Mouse (Mus musculus): ENCODE measurements around the gene Orc3. TPM values are rescaled to one million over a fixed set of nuclear protein-coding genes. Genes with fewer than 3 reads are reported as not detected.
"Not testable (repeated sequence)": the region's sequence is repeated elsewhere in the genome, so short reads cannot be mapped to it uniquely, and the experiment has no call there.

Gene Orc3
- polyA plus RNA-seq, 1 experiment from 2014 or later: 82.5 TPM

DNA sequence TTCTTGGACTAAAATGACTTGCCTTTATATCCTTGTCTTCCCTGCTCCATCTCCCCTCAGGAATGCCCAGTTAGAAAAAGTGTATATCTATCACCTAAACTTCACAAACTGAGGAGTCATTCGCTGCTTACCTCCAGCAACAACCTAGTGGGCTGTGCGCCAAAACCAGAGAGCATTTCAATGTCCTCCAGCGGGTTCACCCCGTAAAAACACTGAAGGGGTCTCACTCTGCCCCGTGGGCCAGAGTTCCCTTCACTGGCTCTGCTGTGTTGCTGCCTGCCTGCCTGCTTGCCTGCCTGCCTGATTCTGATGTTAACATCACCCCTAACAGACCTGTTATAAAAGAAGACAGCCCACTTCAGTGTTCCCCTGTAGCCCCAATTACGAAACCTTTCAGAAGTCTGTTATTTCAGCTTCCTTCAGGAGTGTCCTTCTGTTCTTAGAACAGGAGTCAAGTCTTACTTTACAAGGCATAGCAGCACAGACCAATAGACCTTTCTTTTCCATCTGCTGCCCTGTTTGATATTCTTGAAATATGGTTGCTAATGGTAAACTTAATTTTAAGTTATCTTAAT, 1.1 kb downstream of the Orc3 start:
- 62% methylated on average over 6 of the region's 6 CpGs for WGBS
- H3K27ac ChIP-seq (replicated peaks; ENCODE audit: low read depth, low read length): peak overlapping the region; percentile 87; the same call in 1 of the 2 replicates
- DNase-seq (ENCODE audit: low spot score): no peak

DNA sequence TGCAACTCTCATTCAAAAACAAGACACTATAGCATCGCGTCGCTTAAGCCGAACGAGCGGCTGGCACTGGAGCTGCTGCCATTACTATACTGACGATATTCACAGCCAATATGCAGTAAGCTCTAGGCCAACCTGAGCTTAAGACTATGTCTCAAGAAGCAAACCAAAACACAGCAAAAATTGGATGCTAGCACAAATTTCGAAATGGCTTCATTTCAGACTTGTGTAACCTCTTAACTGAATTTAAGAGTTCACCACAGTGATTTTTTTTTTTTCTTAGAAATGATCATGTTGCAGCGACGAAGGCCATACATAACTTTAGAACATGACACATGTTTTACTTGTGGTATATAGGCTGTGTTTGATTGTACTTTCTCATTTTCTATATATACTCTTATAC, 8.1 kb downstream of the Orc3 start:
- Histone ChIP-seq H3K9ac (ENCODE audit: low read depth, low read length) (no peak overlapping the region), H3K4me3 (ENCODE audit: low read depth, low read length) (no peak overlapping the region), H3K4me2 (ENCODE audit: low read depth, low read length) (no peak overlapping the region), H3K27ac (replicated peaks; ENCODE audit: low read depth, low read length) (no peak overlapping the region), H3K36me3 (ENCODE audit: control insufficient read depth, insufficient read depth, low read length) (peaks cover 51% of the 10 kb centered on the region), H3K4me1 (ENCODE audit: control insufficient read depth, insufficient read depth, low read length) (no peaks in the 10 kb centered on the region), H3K9me3 (ENCODE audit: control insufficient read depth, low read length) (no peaks in the 10 kb centered on the region), H3K27me3 (replicated peaks; ENCODE audit: control insufficient read depth, insufficient read depth, low read length) (no peaks in the 10 kb centered on the region)
- whole genome bisulfite sequencing: 96% methylated on average over 10 of the region's 10 CpGs
- ATAC-seq (ENCODE audit: low read depth) (no peak), DNase-seq (ENCODE audit: low spot score) (no peak)

More for the DNA sequence above, 1.1 kb downstream of the Orc3 start:
- Histone ChIP-seq H3K4me1 (ENCODE audit: control insufficient read depth, insufficient read depth, low read length) (peaks cover 20% of the 10 kb centered on the region), H3K27me3 (replicated peaks; ENCODE audit: control insufficient read depth, insufficient read depth, low read length) (no peaks in the 10 kb centered on the region), H3K4me2 (ENCODE audit: low read depth, low read length) (peak overlapping the region; percentile 85), H3K4me3 (ENCODE audit: low read depth, low read length) (peak overlapping the region; percentile 74), H3K36me3 (ENCODE audit: control insufficient read depth, insufficient read depth, low read length) (peaks cover 8% of the 10 kb centered on the region; the same call in 1 of the 2 replicates), H3K9ac (ENCODE audit: low read depth, low read length) (peak overlapping the region; percentile 83), H3K9me3 (ENCODE audit: control insufficient read depth, low read length) (no peaks in the 10 kb centered on the region)
- ATAC-seq (ENCODE audit: low read depth): no peak

DNA sequence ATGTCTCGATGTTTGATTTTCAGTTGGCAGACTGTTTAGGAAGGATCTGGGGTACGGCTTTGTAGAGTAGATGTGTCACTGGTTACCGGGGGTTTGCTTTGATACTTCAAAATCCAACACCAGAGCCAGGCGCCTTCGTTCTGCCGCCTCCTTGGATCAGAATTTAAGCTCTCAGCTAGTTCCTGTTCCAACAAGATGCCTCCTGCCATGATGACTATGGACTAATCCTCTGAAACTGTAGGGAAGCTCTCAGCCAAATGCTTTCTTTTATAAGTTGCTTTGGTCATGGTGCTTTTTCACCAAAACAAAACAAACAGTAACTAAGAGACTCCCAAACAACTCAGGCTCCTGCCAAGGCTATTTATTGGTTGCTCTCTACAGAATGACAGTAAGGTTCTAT, 11.6 kb downstream of the Orc3 start:
- ATAC-seq (ENCODE audit: low read depth): no peak
- Histone ChIP-seq H3K9ac (ENCODE audit: low read depth, low read length) (no peak overlapping the region), H3K9me3 (ENCODE audit: control insufficient read depth, low read length) (no peaks in the 10 kb centered on the region), H3K4me3 (ENCODE audit: low read depth, low read length) (no peak overlapping the region), H3K4me1 (ENCODE audit: control insufficient read depth, insufficient read depth, low read length) (no peaks in the 10 kb centered on the region), H3K27ac (replicated peaks; ENCODE audit: low read depth, low read length) (no peak overlapping the region), H3K27me3 (replicated peaks; ENCODE audit: control insufficient read depth, insufficient read depth, low read length) (no peaks in the 10 kb centered on the region), H3K4me2 (ENCODE audit: low read depth, low read length) (no peak overlapping the region), H3K36me3 (ENCODE audit: control insufficient read depth, insufficient read depth, low read length) (peaks cover 72% of the 10 kb centered on the region)
- no peak for DNase-seq (ENCODE audit: low spot score)
- WGBS: 97% methylated on average over 6 of the region's 6 CpGs

DNA sequence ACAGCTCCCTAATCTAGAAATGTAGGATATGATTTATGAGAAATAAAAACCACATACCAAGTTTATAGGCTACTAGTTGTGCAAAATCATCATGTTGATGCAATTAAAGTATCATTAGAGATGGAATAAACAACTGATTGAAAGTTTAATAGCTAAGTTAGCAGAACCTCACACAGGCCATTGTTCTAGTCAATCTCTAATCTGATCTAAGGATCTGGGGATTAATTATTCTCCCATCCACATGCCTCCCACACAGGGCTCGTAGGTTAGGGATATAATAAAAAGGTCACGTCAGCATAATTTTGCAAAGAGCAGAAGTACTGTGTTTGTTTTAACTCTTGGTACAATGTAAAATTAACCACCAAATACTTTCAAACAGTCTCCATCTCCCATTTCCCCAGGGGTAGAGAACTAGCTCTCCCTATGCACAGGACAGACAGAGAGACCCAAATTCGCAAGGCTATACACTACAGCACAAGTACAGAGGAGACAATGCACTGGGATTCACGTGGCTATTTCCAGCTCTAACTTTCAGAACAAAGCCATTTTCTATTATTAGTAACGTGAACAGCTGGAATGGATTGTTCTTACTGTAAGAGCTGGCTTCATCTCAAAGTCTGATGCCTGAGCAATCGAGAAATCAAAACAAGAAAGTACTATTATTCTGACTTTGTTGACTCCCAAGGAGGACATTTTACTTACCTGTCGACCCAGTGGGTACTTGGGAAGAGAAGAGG, 29.7 kb downstream of the Orc3 start:
- H3K9ac ChIP-seq (ENCODE audit: low read depth, low read length): no peak overlapping the region
- H3K27ac ChIP-seq (replicated peaks; ENCODE audit: low read depth, low read length): no peak overlapping the region
- peaks cover 61% of the 10 kb centered on the region for H3K36me3 ChIP-seq (ENCODE audit: control insufficient read depth, insufficient read depth, low read length)
- no peak for ATAC-seq (ENCODE audit: low read depth)
- H3K4me2 ChIP-seq (ENCODE audit: low read depth, low read length): no peak overlapping the region
- no peaks in the 10 kb centered on the region for H3K4me1 ChIP-seq (ENCODE audit: control insufficient read depth, insufficient read depth, low read length)
- DNase-seq (ENCODE audit: low spot score): peak; percentile 45
- H3K27me3 ChIP-seq (replicated peaks; ENCODE audit: control insufficient read depth, insufficient read depth, low read length): no peaks in the 10 kb centered on the region
- 68% methylated on average over 7 of the region's 7 CpGs for WGBS
- no peak overlapping the region for H3K4me3 ChIP-seq (ENCODE audit: low read depth, low read length)
- no peaks in the 10 kb centered on the region for H3K9me3 ChIP-seq (ENCODE audit: control insufficient read depth, low read length)

DNA sequence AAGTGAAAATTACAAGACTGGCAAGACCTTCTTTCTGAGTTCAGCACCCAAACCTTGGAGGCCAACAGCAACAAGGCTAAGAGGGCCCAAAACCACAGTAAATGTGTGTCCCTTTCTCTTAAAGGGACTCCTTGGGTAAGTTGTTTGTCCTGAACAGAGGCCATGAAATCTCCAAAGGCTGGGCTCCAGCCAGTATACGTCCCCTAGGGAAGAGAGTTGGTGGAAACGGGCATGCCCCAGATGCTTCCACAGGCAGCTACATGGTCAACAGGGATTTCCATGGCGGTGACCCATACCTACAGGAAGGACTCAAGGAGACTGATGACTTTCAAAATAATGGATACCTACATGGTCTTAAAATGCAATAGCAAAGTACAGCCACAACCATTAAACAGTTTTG, 31.3 kb downstream of the Orc3 start:
- peaks cover 63% of the 10 kb centered on the region for H3K36me3 ChIP-seq (ENCODE audit: control insufficient read depth, insufficient read depth, low read length)
- no peaks in the 10 kb centered on the region for H3K9me3 ChIP-seq (ENCODE audit: control insufficient read depth, low read length)
- 91% methylated on average over 3 of the region's 3 CpGs for WGBS
- H3K4me2 ChIP-seq (ENCODE audit: low read depth, low read length): no peak overlapping the region
- no peaks in the 10 kb centered on the region for H3K27me3 ChIP-seq (replicated peaks; ENCODE audit: control insufficient read depth, insufficient read depth, low read length)
- no peak overlapping the region for H3K4me3 ChIP-seq (ENCODE audit: low read depth, low read length)
- no peak overlapping the region for H3K9ac ChIP-seq (ENCODE audit: low read depth, low read length)
- H3K4me1 ChIP-seq (ENCODE audit: control insufficient read depth, insufficient read depth, low read length): no peaks in the 10 kb centered on the region
- ATAC-seq (ENCODE audit: low read depth) (no peak), DNase-seq (ENCODE audit: low spot score) (no peak)
- no peak overlapping the region for H3K27ac ChIP-seq (replicated peaks; ENCODE audit: low read depth, low read length)

DNA sequence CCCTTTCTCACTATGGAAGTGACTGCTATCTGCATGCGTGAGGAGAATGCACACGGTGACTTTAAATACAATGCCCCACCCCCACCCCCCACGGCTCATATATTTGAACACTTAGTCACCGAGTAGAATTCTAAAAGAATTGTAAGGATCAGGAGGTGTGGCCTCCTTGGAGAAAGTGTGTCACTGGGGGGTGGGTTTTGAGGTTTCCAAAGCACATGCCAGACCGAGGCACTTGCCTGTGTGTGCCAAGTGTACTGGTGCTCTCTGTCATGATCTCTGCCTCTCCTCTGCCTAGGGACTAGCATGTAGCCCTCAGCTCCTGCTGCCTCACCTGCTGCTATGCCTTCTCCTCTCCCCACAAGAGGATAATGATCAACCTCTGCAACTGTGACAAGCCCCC, 32.3 kb downstream of the Orc3 start:
- Histone ChIP-seq H3K9ac (ENCODE audit: low read depth, low read length) (no peak overlapping the region), H3K36me3 (ENCODE audit: control insufficient read depth, insufficient read depth, low read length) (peaks cover 71% of the 10 kb centered on the region), H3K4me3 (ENCODE audit: low read depth, low read length) (no peak overlapping the region), H3K9me3 (ENCODE audit: control insufficient read depth, low read length) (no peaks in the 10 kb centered on the region), H3K4me2 (ENCODE audit: low read depth, low read length) (no peak overlapping the region), H3K27me3 (replicated peaks; ENCODE audit: control insufficient read depth, insufficient read depth, low read length) (no peaks in the 10 kb centered on the region), H3K27ac (replicated peaks; ENCODE audit: low read depth, low read length) (no peak overlapping the region), H3K4me1 (ENCODE audit: control insufficient read depth, insufficient read depth, low read length) (no peaks in the 10 kb centered on the region)
- no peak for ATAC-seq (ENCODE audit: low read depth)
- 80% methylated on average over 5 of the region's 5 CpGs for WGBS
- DNase-seq (ENCODE audit: low spot score): no peak

DNA sequence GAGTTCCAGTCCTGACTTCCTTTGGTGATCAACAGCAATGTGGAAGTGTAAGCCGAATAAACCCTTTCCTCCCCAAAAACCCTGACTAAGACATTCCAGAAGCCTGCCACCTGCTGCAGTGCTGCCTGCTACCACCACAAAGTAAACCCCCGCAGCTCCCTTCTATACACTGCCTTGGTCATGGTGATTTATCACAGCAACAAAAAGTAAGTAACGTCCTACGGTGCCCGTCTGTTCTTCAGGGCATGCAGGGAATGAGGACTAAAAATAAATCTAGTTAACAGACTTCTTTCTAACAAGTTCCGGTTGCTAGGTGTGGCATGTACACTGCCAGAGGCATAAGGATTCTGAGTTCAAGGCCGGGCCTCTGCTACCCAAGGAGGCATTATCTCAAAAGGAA, 32.8 kb downstream of the Orc3 start:
- Histone ChIP-seq H3K36me3 (ENCODE audit: control insufficient read depth, insufficient read depth, low read length) (peaks cover 71% of the 10 kb centered on the region), H3K27ac (replicated peaks; ENCODE audit: low read depth, low read length) (no peak overlapping the region), H3K9ac (ENCODE audit: low read depth, low read length) (no peak overlapping the region), H3K4me3 (ENCODE audit: low read depth, low read length) (no peak overlapping the region), H3K27me3 (replicated peaks; ENCODE audit: control insufficient read depth, insufficient read depth, low read length) (no peaks in the 10 kb centered on the region), H3K4me1 (ENCODE audit: control insufficient read depth, insufficient read depth, low read length) (no peaks in the 10 kb centered on the region), H3K4me2 (ENCODE audit: low read depth, low read length) (no peak overlapping the region), H3K9me3 (ENCODE audit: control insufficient read depth, low read length) (no peaks in the 10 kb centered on the region)
- DNase-seq (ENCODE audit: low spot score): no peak
- no peak for ATAC-seq (ENCODE audit: low read depth)
- WGBS: 72% methylated on average over 7 of the region's 7 CpGs

DNA sequence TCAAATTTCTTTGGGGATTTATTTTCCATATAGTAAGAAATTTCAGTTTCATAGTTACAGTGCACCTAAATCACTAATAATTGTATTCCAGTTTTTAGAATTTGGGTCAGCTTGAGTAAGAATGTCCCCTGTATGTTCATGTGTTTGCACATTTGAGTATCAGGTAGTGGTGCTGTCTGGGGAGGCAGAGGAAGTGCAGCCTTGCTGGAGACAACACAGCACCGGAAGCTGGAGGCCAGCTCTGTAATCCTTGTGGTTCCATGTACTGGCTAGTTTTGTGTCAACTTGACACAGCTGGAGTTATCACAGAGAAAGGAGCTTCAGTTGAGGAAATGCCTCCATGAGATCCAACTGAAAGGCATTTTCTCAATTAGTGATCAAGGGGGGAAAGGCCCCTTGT, 33.3 kb downstream of the Orc3 start:
- not testable (repeated sequence) for DNase-seq (ENCODE audit: low spot score)

DNA sequence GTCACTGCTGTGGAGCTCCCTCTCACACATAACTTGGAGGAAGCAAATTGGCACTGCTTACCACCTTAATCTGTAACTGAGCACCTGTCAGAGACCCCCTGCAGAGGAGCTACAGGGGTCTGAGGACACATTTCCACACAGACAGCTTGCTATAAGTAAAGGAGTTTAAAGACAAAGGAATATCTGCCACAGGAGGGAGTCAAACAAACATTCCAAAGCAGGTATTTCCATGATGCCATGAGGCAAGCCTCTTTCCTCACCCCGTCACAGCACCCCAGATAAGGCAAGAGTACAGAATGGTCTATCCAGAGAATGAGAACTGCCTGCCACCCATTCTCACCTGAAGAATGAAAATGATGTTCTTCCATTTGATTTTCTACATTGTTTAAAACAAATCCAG, 35.5 kb downstream of the Orc3 start:
- no peak overlapping the region for H3K27ac ChIP-seq (replicated peaks; ENCODE audit: low read depth, low read length)
- ATAC-seq (ENCODE audit: low read depth): no peak
- 90% methylated on average over 1 of the region's 1 CpGs for WGBS
- H3K9ac ChIP-seq (ENCODE audit: low read depth, low read length): no peak overlapping the region
- no peak overlapping the region for H3K4me3 ChIP-seq (ENCODE audit: low read depth, low read length)
- H3K27me3 ChIP-seq (replicated peaks; ENCODE audit: control insufficient read depth, insufficient read depth, low read length): no peaks in the 10 kb centered on the region
- H3K4me2 ChIP-seq (ENCODE audit: low read depth, low read length): no peak overlapping the region
- no peaks in the 10 kb centered on the region for H3K4me1 ChIP-seq (ENCODE audit: control insufficient read depth, insufficient read depth, low read length)
- H3K9me3 ChIP-seq (ENCODE audit: control insufficient read depth, low read length): no peaks in the 10 kb centered on the region
- peaks cover 92% of the 10 kb centered on the region for H3K36me3 ChIP-seq (ENCODE audit: control insufficient read depth, insufficient read depth, low read length)
- DNase-seq (ENCODE audit: low spot score): no peak

More for the DNA sequence above, 33.3 kb downstream of the Orc3 start:
- not testable (repeated sequence) for H3K27me3 ChIP-seq (replicated peaks; ENCODE audit: control insufficient read depth, insufficient read depth, low read length); H3K9ac ChIP-seq (ENCODE audit: low read depth, low read length); H3K4me1 ChIP-seq (ENCODE audit: control insufficient read depth, insufficient read depth, low read length); ATAC-seq (ENCODE audit: low read depth); H3K27ac ChIP-seq (replicated peaks; ENCODE audit: low read depth, low read length); H3K4me3 ChIP-seq (ENCODE audit: low read depth, low read length); H3K4me2 ChIP-seq (ENCODE audit: low read depth, low read length); H3K9me3 ChIP-seq (ENCODE audit: control insufficient read depth, low read length)
- peaks cover 76% of the 10 kb centered on the region for H3K36me3 ChIP-seq (ENCODE audit: control insufficient read depth, insufficient read depth, low read length)
- 75% methylated on average over 1 of the region's 1 CpGs for WGBS
